Mouse (Mus musculus) embryonic facial prominence, embryonic 14.5 days (tissue): ENCODE data around the gene Lyst. TPM values are rescaled to one million over a fixed set of nuclear protein-coding genes. Genes with fewer than 3 reads are reported as not detected.
A peak's percentile ranks its signal among the peaks of the same experiment; 100 is the strongest.

ENCODE experiments used
- ATAC-seq: fragments of 200-750 bp; cut with Nextera tagmentation; 2 replicates; pipeline ENCODE4 v1.8.0; 2017; ENCODE audit warnings: low read depth, moderate number of reproducible peaks, moderate TSS enrichment
- DNase-seq: peaks from one replicate; pipeline ENCODE4 v3.0.0-alpha.2; 2015; ENCODE audit warnings: low spot score
- H3K27ac ChIP-seq: fragments of 300-500 bp; sonication (generic); replicated peaks from 2 replicates; pipeline ENCODE4 v1.5.1; 2014; ENCODE audit warnings: low read depth, mild to moderate bottlenecking, low read length, moderate library complexity
- H3K27me3 ChIP-seq: fragments of 300-500 bp; sonication (generic); replicated peaks from 2 replicates; pipeline ENCODE4 v1.6.1; 2014; ENCODE audit warnings: low read length; ENCODE audit not compliant: control insufficient read depth, insufficient read depth
- H3K36me3 ChIP-seq: fragments of 300-500 bp; sonication (generic); 2 replicates; pipeline ENCODE4 v1.6.1; 2014; ENCODE audit warnings: low read length, mixed read lengths; ENCODE audit not compliant: control insufficient read depth, insufficient read depth
- H3K4me1 ChIP-seq: fragments of 300-500 bp; sonication (generic); 2 replicates; pipeline ENCODE4 v1.6.1; 2014; ENCODE audit warnings: antibody characterized with exemption, low read length; ENCODE audit not compliant: control insufficient read depth, insufficient read depth
- H3K4me2 ChIP-seq: fragments of 300-500 bp; sonication (generic); 2 replicates; pipeline ENCODE4 v1.6.1; 2014; ENCODE audit warnings: low read depth, mild to moderate bottlenecking, low read length, moderate library complexity, mixed read lengths
- H3K4me3 ChIP-seq: fragments of 300-500 bp; sonication (generic); 2 replicates; pipeline ENCODE4 v1.5.1; 2014; ENCODE audit warnings: low read depth, mild to moderate bottlenecking, low read length
- H3K9ac ChIP-seq: fragments of 300-500 bp; sonication (generic); 2 replicates; pipeline ENCODE4 v1.6.1; 2014; ENCODE audit warnings: low read depth, mild to moderate bottlenecking, low read length, moderate library complexity, mixed read lengths
- H3K9me3 ChIP-seq: fragments of 300-500 bp; sonication (generic); 2 replicates; pipeline ENCODE4 v1.6.1; 2016; ENCODE audit warnings: low read length; ENCODE audit not compliant: control insufficient read depth
- WGBS: fragments of 180-500 bp; shearing (Covaris S2); extraction: QIAGEN DNeasy Blood & Tissue Kit; methylation state at CpG from one replicate; pipeline ENCODE4 v1.1.7; 2014; 5-methylcytosine and 5-hydroxymethylcytosine counted together
- polyA plus RNA-seq: library from polyadenylated mRNA; unstranded; fragments of >200 nt; fragmentation: Nextera tagmentation; extraction: Ambion mirVana; gene quantifications from 2 replicates; pipeline ENCODE4 v1.2.1, GENCODE M21; 2014

Lyst gene
- polyA plus RNA-seq, 1 experiment from 2014 or later = 4.5 TPM

- Histone ChIP-seq H3K36me3 (no peaks in the 10 kb centered on the region), H3K9ac (no peak overlapping the region), H3K4me1 (no peaks in the 10 kb centered on the region), H3K27ac (no peak overlapping the region), H3K27me3 (no peaks in the 10 kb centered on the region), H3K9me3 (no peaks in the 10 kb centered on the region), H3K4me2 (no peak overlapping the region), H3K4me3 (no peak overlapping the region)
- peak; percentile 57; the same call in 1 of the 2 replicates for ATAC-seq
- no peak for DNase-seq
- WGBS = 87% methylated on average over 8 of the region's 8 CpGs
Measured at GRCm38 (mm10) chr13:13798775-13799174, 208.6 kb downstream of the Lyst start.

- Histone ChIP-seq H3K4me1 (no peaks in the 10 kb centered on the region; the same call in 1 of the 2 replicates), H3K4me2 (no peak overlapping the region), H3K36me3 (no peaks in the 10 kb centered on the region), H3K4me3 (no peak overlapping the region), H3K9me3 (no peaks in the 10 kb centered on the region), H3K27me3 (no peaks in the 10 kb centered on the region), H3K27ac (no peak overlapping the region), H3K9ac (no peak overlapping the region)
- ATAC-seq = peak; percentile 71
- 35% methylated on average over 11 of the region's 11 CpGs for WGBS
- DNase-seq = peak; percentile 46
Measured at GRCm38 (mm10) chr13:13808337-13809132, 218.3 kb downstream of the Lyst start.

- Histone ChIP-seq H3K36me3 (no peaks in the 10 kb centered on the region), H3K9ac (no peak overlapping the region), H3K4me2 (no peak overlapping the region), H3K9me3 (no peaks in the 10 kb centered on the region), H3K27ac (no peak overlapping the region), H3K4me1 (no peaks in the 10 kb centered on the region; the same call in 1 of the 2 replicates), H3K4me3 (no peak overlapping the region), H3K27me3 (no peaks in the 10 kb centered on the region)
- DNase-seq = no peak
- no peak for ATAC-seq
- WGBS = 84% methylated on average over 7 of the region's 7 CpGs
Measured at GRCm38 (mm10) chr13:13810885-13811284, 220.7 kb downstream of the Lyst start.

- H3K9ac ChIP-seq = no peak overlapping the region
- H3K27me3 ChIP-seq = no peaks in the 10 kb centered on the region
- WGBS = 83% methylated on average over 3 of the region's 3 CpGs
- DNase-seq = no peak
- ATAC-seq = no peak
- H3K4me3 ChIP-seq = no peak overlapping the region
- no peaks in the 10 kb centered on the region for H3K9me3 ChIP-seq
- H3K4me2 ChIP-seq = no peak overlapping the region
- no peaks in the 10 kb centered on the region for H3K4me1 ChIP-seq
- no peak overlapping the region for H3K27ac ChIP-seq
- no peaks in the 10 kb centered on the region for H3K36me3 ChIP-seq
Measured at GRCm38 (mm10) chr13:13818696-13819095, 228.5 kb downstream of the Lyst start.

- Histone ChIP-seq H3K4me1 (no peaks in the 10 kb centered on the region), H3K4me2 (no peak overlapping the region), H3K27me3 (no peaks in the 10 kb centered on the region), H3K27ac (no peak overlapping the region), H3K36me3 (no peaks in the 10 kb centered on the region), H3K4me3 (no peak overlapping the region), H3K9me3 (no peaks in the 10 kb centered on the region), H3K9ac (no peak overlapping the region)
- DNase-seq (no peak), ATAC-seq (no peak)
- WGBS = 62% methylated on average over 7 of the region's 7 CpGs
Measured at GRCm38 (mm10) chr13:13820234-13821123, 230.3 kb downstream of the Lyst start.

- no peak overlapping the region for H3K9ac ChIP-seq
- H3K4me3 ChIP-seq = no peak overlapping the region
- no peak for ATAC-seq
- H3K9me3 ChIP-seq = no peaks in the 10 kb centered on the region
- H3K27me3 ChIP-seq = no peaks in the 10 kb centered on the region
- H3K4me2 ChIP-seq = no peak overlapping the region
- no peak for DNase-seq
- no peaks in the 10 kb centered on the region for H3K4me1 ChIP-seq
- H3K36me3 ChIP-seq = no peaks in the 10 kb centered on the region
- WGBS = 93% methylated on average over 7 of the region's 7 CpGs
- no peak overlapping the region for H3K27ac ChIP-seq
Measured at GRCm38 (mm10) chr13:13824946-13825345, 234.7 kb downstream of the Lyst start.

GRCm38 (mm10) chr13:13826533-13826932, 236.3 kb downstream of the Lyst start:
- Histone ChIP-seq H3K36me3 (no peaks in the 10 kb centered on the region), H3K4me1 (no peaks in the 10 kb centered on the region), H3K27me3 (no peaks in the 10 kb centered on the region), H3K4me3 (no peak overlapping the region), H3K27ac (no peak overlapping the region), H3K9ac (no peak overlapping the region), H3K4me2 (no peak overlapping the region), H3K9me3 (no peaks in the 10 kb centered on the region)
- 0 out of 2 replicates have a peak, but pooled peaks have one; percentile 33 for ATAC-seq
- no peak for DNase-seq
- 71% methylated on average over 6 of the region's 6 CpGs for WGBS

GRCm38 (mm10) chr13:13828125-13828524, 237.9 kb downstream of the Lyst start:
- no peak for DNase-seq
- WGBS = 24% methylated on average over 1 of the region's 1 CpGs
- no peak overlapping the region for H3K4me2 ChIP-seq
- ATAC-seq = no peak
- H3K4me1 ChIP-seq = no peaks in the 10 kb centered on the region
- no peak overlapping the region for H3K4me3 ChIP-seq
- no peaks in the 10 kb centered on the region for H3K36me3 ChIP-seq
- no peak overlapping the region for H3K27ac ChIP-seq
- no peaks in the 10 kb centered on the region for H3K27me3 ChIP-seq
- H3K9me3 ChIP-seq = no peaks in the 10 kb centered on the region
- H3K9ac ChIP-seq = no peak overlapping the region
